Mouse (Mus musculus): Measurements from ENCODE around the gene Casc1.
A peak's percentile ranks its signal among the peaks of the same experiment; 100 is the strongest.

- 0 out of 2 replicates have a peak, but pooled peaks have one; percentile 56 for TF ChIP-seq UBTF (IDR thresholded peaks at IDR 0.05; ENCODE audit: borderline replicate concordance, insufficient read depth, low read depth, low read length)
- TF ChIP-seq POLR2AphosphoS2 (IDR thresholded peaks at IDR 0.05; ENCODE audit: low read length), result no peak
- TF ChIP-seq SMC3 (IDR thresholded peaks at IDR 0.05; ENCODE audit: low read depth, low read length), result no peak
- no peak for TF ChIP-seq ELF1 (IDR thresholded peaks at IDR 0.05; ENCODE audit: low read depth, low read length)
These were observed 38.7 kb upstream of the Casc1 start for GRCm38 (mm10) chr6:145249291-145250184.
